Mouse (Mus musculus): Measurements from ENCODE around the gene Nr1i3. TPM values are rescaled to one million over a fixed set of nuclear protein-coding genes. Genes with fewer than 3 reads are reported as not detected.

Nr1i3 gene
- polyA plus RNA-seq, 1 experiment, result not detected

GRCm38 (mm10) chr1:171226780-171227179 is 13.0 kb downstream of the Nr1i3 start:
- no peak overlapping the region for H3K27ac ChIP-seq (ENCODE audit: insufficient read depth, low read length)
- TF ChIP-seq POLR2A (IDR thresholded peaks at IDR 0.05; ENCODE audit: low read depth, low read length), result no peak
- no peak for TF ChIP-seq CTCF (IDR thresholded peaks at IDR 0.05; ENCODE audit: borderline replicate concordance, insufficient read depth, low read length)
- H3K4me3 ChIP-seq (ENCODE audit: insufficient read depth, low read length), result no peak overlapping the region
- no peaks in the 10 kb centered on the region for H3K4me1 ChIP-seq (ENCODE audit: control insufficient read depth, insufficient read depth, low read length)

- H3K4me1 ChIP-seq (ENCODE audit: control insufficient read depth, insufficient read depth, low read length), result no peaks in the 10 kb centered on the region
- no peak overlapping the region for H3K4me3 ChIP-seq (ENCODE audit: insufficient read depth, low read length)
- no peak overlapping the region for H3K27ac ChIP-seq (ENCODE audit: insufficient read depth, low read length)
- TF ChIP-seq CTCF (IDR thresholded peaks at IDR 0.05; ENCODE audit: borderline replicate concordance, insufficient read depth, low read length), result no peak
- no peak for TF ChIP-seq POLR2A (IDR thresholded peaks at IDR 0.05; ENCODE audit: low read depth, low read length)
These were observed 14.1 kb downstream of the Nr1i3 start for GRCm38 (mm10) chr1:171227879-171228278.

DNA sequence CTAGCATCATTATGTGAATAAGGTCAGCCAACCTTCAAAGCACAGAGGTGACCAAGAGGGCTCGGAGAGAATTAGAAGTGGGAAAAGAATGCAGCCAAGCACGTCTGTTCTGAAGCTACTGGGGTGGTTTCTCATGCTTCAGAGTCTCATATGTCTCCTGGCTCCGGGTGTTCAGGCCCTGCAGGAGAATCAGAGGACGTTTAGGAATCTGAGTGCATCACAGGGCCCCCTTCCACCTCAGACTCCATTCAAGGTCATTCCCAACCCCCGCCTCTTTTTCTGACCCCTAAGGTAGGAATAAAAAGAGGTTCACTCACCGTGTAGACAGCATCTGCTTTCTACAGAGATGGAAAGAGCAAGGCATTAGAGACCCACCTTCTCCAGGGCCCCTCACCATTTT is 16.0 kb downstream of the Nr1i3 start:
- Histone ChIP-seq H3K4me1 (ENCODE audit: control insufficient read depth, insufficient read depth, low read length) (no peaks in the 10 kb centered on the region), H3K4me3 (ENCODE audit: insufficient read depth, low read length) (no peak overlapping the region), H3K27ac (ENCODE audit: insufficient read depth, low read length) (no peak overlapping the region)
- TF ChIP-seq CTCF (IDR thresholded peaks at IDR 0.05; ENCODE audit: borderline replicate concordance, insufficient read depth, low read length) (no peak), POLR2A (IDR thresholded peaks at IDR 0.05; ENCODE audit: low read depth, low read length) (no peak)

DNA sequence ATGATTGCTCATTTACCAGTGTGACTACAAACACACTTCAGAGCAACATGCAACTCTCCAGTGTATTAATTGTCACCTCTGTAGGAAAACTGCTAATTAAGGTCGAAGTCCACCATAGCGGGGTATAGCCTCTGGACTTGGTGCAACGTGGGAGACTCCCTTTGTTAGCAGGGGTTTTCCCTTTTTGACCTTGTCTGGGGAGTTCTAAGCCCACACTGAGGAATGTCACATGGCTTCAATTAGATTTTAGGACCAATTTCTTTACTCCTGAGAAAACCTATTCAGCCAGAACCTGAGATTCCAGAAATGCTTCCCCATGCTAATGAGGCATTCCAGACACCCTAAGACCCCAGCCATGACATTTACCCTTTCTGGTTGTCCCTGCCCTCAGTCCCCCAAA is 16.4 kb downstream of the Nr1i3 start:
- TF ChIP-seq CTCF (IDR thresholded peaks at IDR 0.05; ENCODE audit: borderline replicate concordance, insufficient read depth, low read length), result no peak
- TF ChIP-seq POLR2A (IDR thresholded peaks at IDR 0.05; ENCODE audit: low read depth, low read length), result no peak
- Histone ChIP-seq H3K4me3 (ENCODE audit: insufficient read depth, low read length) (no peak overlapping the region), H3K4me1 (ENCODE audit: control insufficient read depth, insufficient read depth, low read length) (no peaks in the 10 kb centered on the region), H3K27ac (ENCODE audit: insufficient read depth, low read length) (no peak overlapping the region)

GRCm38 (mm10) chr1:171231844-171232243 is 18.1 kb downstream of the Nr1i3 start:
- TF ChIP-seq CTCF (IDR thresholded peaks at IDR 0.05; ENCODE audit: borderline replicate concordance, insufficient read depth, low read length), result no peak
- TF ChIP-seq POLR2A (IDR thresholded peaks at IDR 0.05; ENCODE audit: low read depth, low read length), result no peak
- no peak overlapping the region for H3K4me3 ChIP-seq (ENCODE audit: insufficient read depth, low read length)
- no peaks in the 10 kb centered on the region for H3K4me1 ChIP-seq (ENCODE audit: control insufficient read depth, insufficient read depth, low read length)
- no peak overlapping the region for H3K27ac ChIP-seq (ENCODE audit: insufficient read depth, low read length)

DNA sequence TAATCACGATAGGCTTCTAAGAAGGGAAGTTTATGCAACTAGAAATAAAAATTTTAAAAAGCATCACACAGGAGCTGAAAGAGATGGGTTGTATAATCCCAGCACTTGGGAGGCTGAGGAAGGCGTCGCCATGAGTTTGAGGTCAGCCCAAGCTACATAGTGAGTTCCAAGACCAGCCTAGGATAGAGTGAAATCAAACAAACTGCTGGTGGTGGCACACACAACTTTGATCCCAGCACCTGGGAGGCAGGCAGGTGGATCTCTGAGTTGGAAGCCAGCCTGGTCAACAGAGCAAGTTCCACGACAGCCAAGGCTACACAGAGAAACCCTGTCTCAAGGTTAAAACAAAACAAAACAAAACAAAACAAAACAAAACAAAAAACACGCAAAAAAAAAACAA is 18.6 kb downstream of the Nr1i3 start:
- Histone ChIP-seq H3K27ac (ENCODE audit: insufficient read depth, low read length) (no peak overlapping the region), H3K4me3 (ENCODE audit: insufficient read depth, low read length) (no peak overlapping the region), H3K4me1 (ENCODE audit: control insufficient read depth, insufficient read depth, low read length) (no peaks in the 10 kb centered on the region)
- no peak for TF ChIP-seq POLR2A (IDR thresholded peaks at IDR 0.05; ENCODE audit: low read depth, low read length)
- no peak for TF ChIP-seq CTCF (IDR thresholded peaks at IDR 0.05; ENCODE audit: borderline replicate concordance, insufficient read depth, low read length)

GRCm38 (mm10) chr1:171232800-171233730 is 19.3 kb downstream of the Nr1i3 start:
- H3K4me1 ChIP-seq (ENCODE audit: control insufficient read depth, insufficient read depth, low read length), result no peaks in the 10 kb centered on the region
- no peak overlapping the region for H3K4me3 ChIP-seq (ENCODE audit: insufficient read depth, low read length)
- H3K27ac ChIP-seq (ENCODE audit: insufficient read depth, low read length), result 0 out of 2 replicates have a peak overlapping the region, but pooled peaks have one; percentile 31
- TF ChIP-seq CTCF (IDR thresholded peaks at IDR 0.05; ENCODE audit: borderline replicate concordance, insufficient read depth, low read length) (no peak), POLR2A (IDR thresholded peaks at IDR 0.05; ENCODE audit: low read depth, low read length) (no peak)

GRCm38 (mm10) chr1:171234126-171234525 is 20.4 kb downstream of the Nr1i3 start, which contains the start of gene Fcer1g:
Gene Fcer1g, minus strand, starts transcription at chr1:171234365.
- H3K27ac ChIP-seq (ENCODE audit: insufficient read depth, low read length), result 0 out of 2 replicates have a peak within 1 kb of the TSS, but pooled peaks have one; percentile 31
- TF ChIP-seq POLR2A (IDR thresholded peaks at IDR 0.05; ENCODE audit: low read depth, low read length) (no peak), CTCF (IDR thresholded peaks at IDR 0.05; ENCODE audit: borderline replicate concordance, insufficient read depth, low read length) (no peak)
- H3K4me3 ChIP-seq (ENCODE audit: insufficient read depth, low read length), result no peak within 1 kb of the TSS
- no peaks in the 10 kb centered on the region for H3K4me1 ChIP-seq (ENCODE audit: control insufficient read depth, insufficient read depth, low read length)

DNA sequence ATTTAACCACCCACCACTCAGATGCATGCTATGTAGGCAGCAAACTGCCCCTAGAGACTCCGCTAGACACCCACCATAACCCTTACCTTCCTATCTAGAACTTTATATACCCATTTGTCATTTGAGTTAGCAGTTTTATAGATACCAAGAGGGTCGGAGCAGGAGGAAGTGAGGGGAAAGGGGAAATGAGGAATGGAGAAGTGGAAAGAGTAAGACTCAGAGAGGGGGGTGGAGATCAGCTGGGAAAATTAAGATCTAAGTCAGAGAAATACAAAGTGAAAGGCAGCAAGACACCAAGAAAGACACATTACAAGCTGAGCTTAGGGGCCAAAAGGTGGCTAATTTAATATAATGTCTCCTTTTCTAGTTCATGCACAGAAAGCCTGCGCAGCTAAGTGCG is 20.8 kb downstream of the Nr1i3 start:
- H3K4me3 ChIP-seq (ENCODE audit: insufficient read depth, low read length), result no peak overlapping the region
- H3K27ac ChIP-seq (ENCODE audit: insufficient read depth, low read length), result no peak overlapping the region
- H3K4me1 ChIP-seq (ENCODE audit: control insufficient read depth, insufficient read depth, low read length), result no peaks in the 10 kb centered on the region
- TF ChIP-seq POLR2A (IDR thresholded peaks at IDR 0.05; ENCODE audit: low read depth, low read length) (no peak), CTCF (IDR thresholded peaks at IDR 0.05; ENCODE audit: borderline replicate concordance, insufficient read depth, low read length) (no peak)

GRCm38 (mm10) chr1:171235791-171236190 is 22.0 kb downstream of the Nr1i3 start:
- Histone ChIP-seq H3K4me3 (ENCODE audit: insufficient read depth, low read length) (no peak overlapping the region), H3K27ac (ENCODE audit: insufficient read depth, low read length) (no peak overlapping the region), H3K4me1 (ENCODE audit: control insufficient read depth, insufficient read depth, low read length) (no peaks in the 10 kb centered on the region)
- TF ChIP-seq POLR2A (IDR thresholded peaks at IDR 0.05; ENCODE audit: low read depth, low read length), result no peak
- no peak for TF ChIP-seq CTCF (IDR thresholded peaks at IDR 0.05; ENCODE audit: borderline replicate concordance, insufficient read depth, low read length)

All from embryonic fibroblast, embryonic 13.5 days (primary cell).